Mouse (Mus musculus): ENCODE measurements around the gene Pkn3. TPM values are rescaled to one million over a fixed set of nuclear protein-coding genes. Genes with fewer than 3 reads are reported as not detected.

The Pkn3 gene
- total RNA-seq, 2 experiments from 2014 or later, result 3.6 to 7.9 TPM

DNA sequence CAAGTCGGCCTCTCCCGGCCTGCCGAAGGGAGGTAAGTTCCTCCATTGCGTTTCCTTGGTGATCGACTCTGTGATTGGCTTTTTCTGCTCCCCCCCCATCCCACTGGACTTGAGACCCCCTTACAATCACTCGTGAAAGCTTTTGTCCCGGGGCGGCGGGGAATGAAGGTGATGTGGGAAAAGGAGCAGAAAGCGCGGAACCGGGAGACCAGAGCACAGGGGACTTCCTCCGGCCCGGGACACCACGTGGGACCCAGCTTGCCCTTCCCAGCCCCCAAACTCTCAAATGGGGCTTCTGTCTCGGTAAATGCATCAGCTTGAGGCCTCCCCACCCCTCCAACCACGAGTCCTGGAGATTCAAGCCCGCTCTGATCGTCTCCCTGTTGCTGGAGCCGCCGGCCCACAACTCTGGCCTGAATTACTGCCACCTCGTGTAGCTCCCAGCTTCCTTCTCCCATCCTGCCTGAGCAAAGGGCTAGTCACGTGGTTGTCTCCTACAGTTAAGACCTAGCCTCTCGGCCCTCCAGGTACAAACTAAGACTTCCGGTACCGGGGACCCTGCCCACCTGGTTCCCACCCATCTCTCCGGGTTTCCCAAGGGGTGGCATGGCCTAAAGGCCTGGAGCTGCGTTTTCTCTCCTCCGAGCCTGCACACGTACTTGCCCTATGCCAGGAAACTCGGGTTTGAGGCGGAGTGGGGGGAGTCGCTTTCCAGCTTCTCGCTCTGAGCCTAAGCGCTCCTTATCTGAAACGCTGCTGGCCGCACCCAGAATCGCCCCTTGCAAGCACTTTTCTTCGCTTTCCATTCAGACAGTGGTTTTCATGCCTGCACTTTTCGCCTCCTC is 15.0 kb upstream of the Pkn3 start:
- peak; percentile 37 for ATAC-seq (replicated peaks; ENCODE audit: poor library complexity)

DNA sequence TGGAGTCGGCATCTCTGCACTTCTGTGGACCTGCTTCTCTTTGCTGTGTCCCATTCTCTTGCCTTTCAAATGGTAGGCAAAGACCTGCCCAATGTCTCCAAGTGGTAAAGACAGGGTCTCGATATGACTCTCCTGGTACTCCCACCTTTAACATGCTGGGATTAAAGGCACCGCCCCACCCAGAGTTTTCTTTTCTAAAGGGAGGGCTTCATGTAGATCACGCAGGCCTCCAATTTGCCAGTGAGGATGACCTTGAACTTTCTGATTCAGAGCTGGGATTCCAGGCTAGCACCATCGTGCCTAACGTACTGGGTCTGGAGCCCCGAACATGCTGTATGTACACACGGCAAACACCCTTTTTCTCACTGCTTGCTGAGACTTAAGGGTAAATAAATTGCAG is 14.2 kb upstream of the Pkn3 start:
- ATAC-seq (replicated peaks; ENCODE audit: poor library complexity), result no peak

DNA sequence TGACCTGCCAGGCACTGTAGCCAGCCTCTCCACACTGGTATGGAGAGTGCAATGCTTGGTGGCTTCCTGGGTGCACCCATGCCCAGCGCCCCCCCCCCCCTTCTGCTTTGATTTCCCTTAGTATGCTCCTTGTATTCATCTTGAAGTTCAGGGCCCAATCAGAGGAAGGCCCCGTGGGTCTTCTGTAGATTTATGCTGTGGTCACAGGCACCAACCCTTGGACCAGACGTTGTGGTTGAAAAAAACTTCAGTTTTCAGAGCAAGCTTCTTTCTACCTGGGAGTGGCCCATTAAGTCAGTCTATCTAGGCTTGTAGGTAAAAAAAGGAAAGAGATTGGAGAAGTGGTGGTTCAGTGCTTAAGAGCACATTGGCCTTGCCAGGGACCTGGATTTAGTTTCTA is 13.7 kb upstream of the Pkn3 start:
- ATAC-seq (replicated peaks; ENCODE audit: poor library complexity), result no peak

DNA sequence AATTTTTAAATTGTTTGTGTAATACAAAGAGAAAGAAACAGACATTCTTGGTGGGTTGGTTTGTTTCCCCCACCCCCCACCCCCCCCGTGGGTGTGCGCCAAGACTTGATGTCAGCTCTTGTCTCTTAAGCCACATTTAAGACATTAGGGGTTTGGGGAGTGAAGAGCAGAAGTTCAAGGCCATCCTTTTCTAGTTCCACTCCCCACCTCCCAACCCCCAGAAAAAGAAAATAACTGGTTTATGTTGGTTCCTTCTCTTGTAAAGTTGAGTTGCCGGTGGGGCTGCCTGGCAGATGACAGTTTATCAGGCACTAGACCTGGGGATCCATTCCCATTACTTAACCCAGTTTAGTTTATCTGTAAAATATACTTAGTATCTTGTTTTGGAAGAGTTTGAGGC is 13.2 kb upstream of the Pkn3 start:
- no peak for ATAC-seq (replicated peaks; ENCODE audit: poor library complexity)

DNA sequence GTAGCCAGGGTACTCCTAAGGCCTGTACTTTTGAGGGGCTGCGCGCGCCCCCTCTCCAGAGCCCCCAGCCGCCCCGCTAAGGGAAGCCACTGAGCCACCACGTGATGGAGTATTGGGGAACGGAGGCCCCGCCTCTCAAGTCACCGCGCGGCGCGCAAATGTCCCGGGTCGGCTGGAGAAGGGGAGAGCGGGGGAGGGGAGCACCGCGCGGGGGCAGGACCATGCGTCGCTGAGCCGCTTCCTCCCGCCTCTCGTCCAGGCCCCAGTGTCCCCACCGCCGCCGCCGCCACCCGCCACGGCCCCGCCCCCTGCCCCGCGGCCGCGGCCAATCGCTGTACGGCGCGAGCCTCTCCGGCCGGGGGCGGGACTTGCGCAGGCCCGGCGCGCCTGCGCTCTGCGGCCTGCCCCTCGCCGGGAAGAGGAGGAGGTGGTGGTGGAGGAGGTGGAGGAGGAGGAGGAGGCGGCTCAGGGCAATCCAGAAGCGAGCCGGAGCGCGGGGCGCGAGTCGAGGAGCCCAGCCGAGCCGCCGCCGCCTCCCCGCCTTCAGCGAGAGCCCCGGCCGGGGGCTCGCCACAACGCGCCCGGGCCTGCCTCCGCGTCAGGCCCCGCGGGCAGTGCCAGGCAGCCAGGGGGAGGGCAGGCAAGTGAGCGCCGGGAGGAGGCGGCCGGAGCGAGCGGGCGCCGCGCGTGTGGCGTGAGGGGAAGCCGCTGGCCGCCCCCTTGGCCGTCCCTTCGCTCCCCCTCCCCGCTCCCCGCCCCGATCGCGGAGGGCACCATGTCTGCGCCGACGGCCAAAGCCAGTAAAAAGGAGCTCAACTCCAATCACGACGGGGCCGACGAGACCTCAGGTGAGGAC is 11.2 kb upstream of the Pkn3 start:
- peak; percentile 73 for ATAC-seq (replicated peaks; ENCODE audit: poor library complexity)

DNA sequence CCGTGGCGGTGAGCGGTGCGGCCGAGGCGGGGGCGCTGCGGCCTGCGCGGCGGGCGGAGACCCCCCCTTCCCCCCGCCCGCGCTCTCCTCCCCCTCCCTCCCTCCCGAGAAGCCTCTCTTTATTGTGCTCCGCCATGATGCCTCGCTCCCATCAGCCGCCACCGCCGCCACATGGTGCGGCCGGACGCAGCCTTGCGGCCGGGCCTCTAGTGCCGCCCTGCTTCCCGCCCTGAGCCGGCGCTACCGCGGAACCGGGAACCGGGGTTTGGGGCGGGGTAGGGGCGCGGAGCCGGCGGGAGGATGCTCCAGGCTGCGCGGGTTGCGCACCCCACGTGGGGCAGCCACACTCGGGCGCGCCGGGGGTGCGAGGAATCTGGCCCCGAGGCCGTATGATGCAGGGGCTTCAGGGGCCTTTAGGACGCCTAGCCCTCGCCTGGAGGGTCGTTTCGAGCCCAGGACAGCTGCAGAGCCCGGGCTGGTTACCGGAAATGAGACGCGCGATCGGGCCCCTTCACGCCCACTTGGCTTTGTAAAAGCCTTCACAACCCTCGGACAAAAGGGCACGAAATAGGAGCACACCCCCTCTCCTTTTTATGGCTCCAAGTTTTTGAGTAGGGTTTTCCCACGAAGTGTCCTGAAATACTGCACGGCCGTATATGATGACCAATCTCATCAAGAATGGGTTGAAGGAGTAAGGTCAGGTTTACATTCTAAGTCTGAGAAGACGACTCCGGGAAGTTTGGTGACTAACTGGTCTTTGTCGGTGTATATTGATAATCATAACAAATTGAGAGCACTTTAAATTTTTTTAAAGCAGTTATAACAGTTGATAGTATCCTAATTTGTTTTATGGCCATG is 10.2 kb upstream of the Pkn3 start:
- ATAC-seq (replicated peaks; ENCODE audit: poor library complexity), result no peak

DNA sequence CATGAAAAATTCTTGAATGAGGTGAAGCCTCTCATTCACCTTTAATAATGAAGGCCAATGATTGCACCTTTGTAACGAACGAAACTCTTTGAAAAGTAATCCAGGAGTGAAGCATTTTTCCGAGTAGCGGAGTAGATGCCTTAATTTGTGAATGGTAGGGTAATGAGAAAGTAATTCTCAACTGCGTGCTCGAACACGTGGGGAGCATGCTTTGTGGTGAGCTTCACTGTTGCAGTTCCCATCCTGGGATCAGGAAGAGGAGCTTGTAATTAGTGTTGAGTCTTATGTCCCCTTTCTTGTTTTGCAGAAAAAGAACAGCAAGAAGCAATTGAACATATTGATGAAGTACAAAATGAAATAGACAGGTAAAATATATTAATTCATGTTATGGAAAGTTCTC is 9.5 kb upstream of the Pkn3 start:
- ATAC-seq (replicated peaks; ENCODE audit: poor library complexity), result no peak

DNA sequence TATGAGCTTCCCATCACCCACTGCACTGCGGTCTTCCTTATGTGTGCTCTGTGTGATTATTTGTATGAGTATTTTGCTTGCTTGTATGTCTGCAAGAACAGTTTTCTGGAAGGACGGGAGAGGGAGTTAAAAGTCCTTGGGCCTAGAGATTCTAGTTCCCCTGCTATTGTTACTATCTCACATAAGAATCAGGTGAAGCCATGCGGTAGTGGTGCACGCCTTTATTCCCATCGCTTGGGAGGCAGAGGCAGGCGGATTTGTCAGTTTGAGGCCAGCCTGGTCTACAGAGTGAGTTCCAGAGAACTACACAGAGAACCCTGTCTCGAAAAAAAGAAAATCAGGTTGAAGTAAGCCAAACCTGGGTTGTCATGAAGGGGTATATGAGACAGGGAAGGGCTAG is 4.6 kb upstream of the Pkn3 start:
- no peak for ATAC-seq (replicated peaks; ENCODE audit: poor library complexity)

DNA sequence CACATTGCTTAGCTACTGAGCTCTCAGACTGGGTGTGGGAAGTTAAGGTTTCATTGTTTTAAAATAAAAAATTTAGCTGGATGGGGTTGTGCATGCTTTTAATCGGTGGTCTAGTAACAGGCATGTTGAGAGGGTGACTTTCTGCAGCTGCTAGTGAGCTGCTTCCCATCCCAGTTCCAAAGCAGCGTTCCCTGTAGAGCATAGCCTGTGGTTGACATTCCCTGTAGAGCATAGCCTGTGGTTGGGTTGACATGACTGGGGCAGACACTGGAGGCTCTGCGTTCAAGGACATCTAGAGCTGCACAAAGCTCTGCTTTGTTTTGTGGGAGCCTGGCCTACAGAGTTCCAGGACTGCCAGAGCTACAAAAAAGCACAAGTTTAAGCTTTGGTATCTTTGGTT is 4.2 kb upstream of the Pkn3 start:
- no peak for ATAC-seq (replicated peaks; ENCODE audit: poor library complexity)

DNA sequence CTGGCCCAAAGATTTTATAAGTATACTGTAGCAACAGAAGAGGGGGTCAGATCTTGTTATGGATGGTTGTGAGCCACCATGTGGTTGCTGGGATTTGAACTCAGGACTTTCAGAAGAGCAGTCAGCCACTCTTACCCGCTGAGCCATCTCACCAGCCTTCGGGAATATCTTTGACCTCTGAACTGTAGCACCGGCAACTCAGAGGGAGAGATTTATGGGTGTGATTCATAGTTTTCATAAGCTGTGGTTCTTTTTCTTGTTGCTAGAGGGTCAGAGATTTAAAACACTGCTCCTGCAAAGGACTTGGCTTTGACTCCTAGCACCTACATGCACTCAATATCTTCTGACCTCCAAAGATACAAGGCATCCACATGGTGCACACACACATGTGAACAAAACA is 1.9 kb upstream of the Pkn3 start:
- ATAC-seq (replicated peaks; ENCODE audit: poor library complexity), result no peak

DNA sequence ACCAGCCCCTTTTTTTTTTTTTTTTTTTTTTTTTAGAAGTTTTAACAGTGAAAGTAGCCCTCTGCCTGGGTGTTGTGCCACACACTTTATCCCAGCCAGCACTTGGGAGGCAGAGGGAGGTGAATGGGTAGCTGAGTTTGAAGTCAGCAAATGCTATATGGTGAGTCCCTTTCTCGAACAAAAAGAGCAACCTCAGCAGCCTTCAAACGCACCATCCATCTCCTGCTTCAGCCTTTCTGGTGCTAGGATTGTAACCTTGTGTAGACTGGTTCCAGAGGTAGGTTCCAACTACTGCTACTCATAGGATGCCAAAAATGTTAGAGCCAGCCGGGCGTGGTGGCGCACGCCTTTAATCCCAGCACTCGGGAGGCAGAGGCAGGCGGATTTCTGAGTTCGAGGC is 1.0 kb upstream of the Pkn3 start:
- ATAC-seq (replicated peaks; ENCODE audit: poor library complexity), result no peak

DNA sequence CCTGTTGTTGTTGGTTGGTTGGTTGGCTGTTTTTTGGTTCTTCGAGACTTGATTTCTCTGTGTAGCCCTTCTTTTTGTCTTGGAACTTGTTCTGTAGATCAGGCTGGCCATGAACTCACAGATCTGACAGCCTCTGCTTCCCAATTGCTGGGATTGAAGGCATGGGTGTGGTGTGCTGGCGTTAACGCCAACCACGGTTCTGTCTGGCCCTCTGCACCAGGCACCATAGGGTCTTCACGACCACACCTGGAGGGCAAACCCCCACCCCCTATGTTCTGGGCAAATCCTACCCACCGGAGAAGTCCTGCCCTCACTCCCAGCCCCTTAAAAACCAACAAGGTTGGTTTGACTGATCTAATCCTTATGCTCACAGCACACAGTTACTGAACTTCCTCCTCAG is 525 bp upstream of the Pkn3 start:
- ATAC-seq (replicated peaks; ENCODE audit: poor library complexity), result peak; percentile 13; the same call in 1 of the 2 replicates

DNA sequence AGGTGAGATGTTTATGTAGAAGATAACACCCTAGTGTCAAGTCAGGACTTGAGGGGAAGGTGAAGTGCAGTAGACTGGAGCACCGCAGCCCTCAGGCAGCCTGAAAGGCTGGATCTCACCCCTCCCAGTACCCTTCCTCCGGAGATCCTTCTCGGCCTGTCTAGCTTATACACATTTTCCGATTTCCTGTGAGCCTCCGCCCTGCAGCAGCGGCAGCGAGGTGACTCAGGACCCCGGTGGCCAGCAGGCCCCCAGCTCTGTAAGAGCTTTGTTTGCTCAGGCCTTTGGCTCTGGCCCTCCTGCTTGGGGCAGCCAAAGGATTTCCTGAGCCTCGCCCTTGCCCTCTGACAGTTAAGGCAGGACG is 847 bp downstream of the Pkn3 start:
- ATAC-seq (replicated peaks; ENCODE audit: poor library complexity), result peak; percentile 22

DNA sequence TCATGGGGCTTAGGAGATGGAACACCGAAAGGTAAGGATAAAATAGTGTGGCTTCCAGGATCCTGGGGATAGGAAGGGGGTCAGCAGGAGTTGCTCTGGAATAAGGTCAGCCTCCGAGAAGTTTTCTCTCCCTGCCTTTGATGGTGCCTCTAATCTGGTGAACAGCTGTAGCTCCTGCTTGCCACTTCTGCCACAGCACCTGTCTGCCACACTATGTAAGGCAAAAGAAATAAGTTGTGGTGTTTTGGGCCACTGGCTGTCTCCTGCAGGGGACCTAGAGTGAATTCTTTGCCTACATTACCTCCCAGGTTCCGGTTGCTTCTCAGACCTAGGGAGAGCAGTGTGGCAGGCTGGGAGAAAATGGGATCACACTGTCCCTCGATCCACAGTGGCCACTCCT is 1.3 kb downstream of the Pkn3 start:
- ATAC-seq (replicated peaks; ENCODE audit: poor library complexity), result no peak

DNA sequence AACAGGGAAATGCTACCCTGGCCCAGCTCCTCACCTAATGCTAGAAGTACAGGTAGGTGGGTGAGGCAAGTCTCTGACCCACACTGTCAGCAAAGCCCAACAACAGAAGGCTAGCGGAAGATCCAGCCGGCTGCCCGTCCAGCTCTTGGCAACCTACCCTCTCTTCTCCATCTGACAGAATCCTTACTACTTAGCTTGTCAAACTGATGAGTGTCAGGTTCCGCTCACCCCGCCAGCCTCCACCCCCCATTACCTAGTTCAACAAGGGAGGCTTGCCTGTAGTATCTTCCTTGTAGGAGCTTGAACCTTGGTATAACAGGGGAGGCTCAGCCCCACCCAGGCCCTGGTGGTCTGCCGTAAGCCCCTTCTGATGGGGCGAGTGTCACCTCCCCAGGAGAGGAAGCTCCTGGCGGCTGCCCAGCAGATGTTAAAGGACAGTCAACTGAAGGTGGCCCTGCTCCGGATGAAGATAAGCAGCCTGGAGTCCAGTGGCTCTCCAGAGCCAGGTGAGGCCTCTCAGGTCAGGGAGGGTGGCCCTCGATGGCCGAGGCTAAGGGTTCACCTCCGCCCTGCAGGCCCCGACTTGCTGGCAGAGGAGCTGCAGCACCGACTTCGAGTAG is 2.8 kb downstream of the Pkn3 start:
- ATAC-seq (replicated peaks; ENCODE audit: poor library complexity), result no peak

DNA sequence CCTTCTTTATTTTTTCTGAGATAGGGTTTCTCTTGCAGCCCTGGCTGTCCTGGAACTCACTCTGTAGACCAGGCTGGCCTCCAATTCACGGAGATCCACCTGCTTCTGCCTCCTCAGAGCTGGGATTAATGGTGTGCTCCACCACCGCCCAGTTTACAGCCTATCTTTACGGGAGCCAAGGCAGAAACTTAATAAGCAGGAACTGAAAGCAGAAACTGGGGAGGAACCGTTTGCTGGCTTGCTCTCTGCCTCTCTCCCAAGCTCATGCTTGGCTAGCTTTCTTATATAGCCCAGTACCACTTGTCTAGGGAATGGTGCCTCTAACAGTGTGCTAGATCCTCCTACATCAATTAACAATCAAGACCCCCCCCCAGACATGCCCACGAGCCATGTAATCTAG is 6.6 kb downstream of the Pkn3 start:
- 0 out of 2 replicates have a peak, but pooled peaks have one; percentile 17 for ATAC-seq (replicated peaks; ENCODE audit: poor library complexity)

DNA sequence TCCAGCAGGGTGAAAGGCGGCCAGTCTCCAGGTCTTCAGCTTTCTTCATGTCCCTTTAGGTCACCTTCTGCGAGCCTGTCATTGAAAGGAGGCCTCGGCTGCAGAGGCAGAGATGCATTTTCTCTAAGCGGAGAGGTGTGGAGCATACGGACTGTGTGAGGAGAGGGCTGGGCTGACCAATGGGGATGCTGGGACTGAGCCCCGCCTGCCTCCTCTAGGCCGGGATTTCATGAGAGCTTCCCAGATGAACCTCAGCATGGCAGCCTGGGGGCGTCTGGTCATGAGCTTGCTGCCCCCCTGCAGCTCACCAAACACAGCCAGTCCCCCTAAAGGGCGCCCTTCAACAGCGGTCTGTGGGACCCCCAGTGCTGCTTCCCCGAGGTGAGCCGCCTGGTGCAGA is 7.1 kb downstream of the Pkn3 start:
- no peak for ATAC-seq (replicated peaks; ENCODE audit: poor library complexity)

DNA sequence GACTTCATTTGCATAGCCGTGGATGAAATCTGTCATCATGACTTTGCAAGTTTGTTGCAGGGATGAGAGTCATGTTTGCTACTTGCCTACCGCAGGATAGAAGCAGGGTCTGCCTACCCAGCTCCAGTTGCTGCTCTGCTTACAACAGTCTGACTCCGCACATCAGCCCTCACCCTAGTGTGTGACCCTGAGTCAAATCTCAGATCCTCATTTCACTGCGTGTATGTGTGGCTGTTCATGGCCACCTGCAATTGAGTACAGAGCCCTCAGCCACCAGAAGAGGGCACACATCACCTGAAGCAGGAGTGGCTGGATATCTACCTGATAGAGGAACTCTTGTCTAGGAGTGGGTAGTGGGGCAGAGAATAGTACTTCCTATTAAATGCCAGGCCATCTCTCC is 9.8 kb downstream of the Pkn3 start:
- ATAC-seq (replicated peaks; ENCODE audit: poor library complexity), result no peak

DNA sequence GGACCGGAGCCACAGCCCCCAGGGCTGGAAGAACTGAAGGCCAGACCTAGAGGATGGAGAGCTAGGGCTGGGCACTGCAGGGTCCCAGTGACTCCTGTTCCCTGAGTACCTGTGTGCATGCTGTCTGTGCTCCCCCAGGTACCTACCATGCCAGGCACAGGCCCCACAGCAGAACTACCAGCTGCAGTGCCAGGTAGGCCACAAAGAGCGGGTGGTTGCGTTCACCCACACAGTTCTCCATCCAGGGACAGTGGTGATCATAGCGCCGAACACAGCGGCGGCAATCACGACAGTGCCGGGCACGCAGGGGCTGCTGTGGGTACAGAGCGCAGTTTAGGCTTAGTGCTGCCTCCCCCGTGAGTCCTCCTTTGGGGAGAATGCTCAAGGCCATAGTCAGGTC is 14.0 kb downstream of the Pkn3 start:
- ATAC-seq (replicated peaks; ENCODE audit: poor library complexity), result no peak

DNA sequence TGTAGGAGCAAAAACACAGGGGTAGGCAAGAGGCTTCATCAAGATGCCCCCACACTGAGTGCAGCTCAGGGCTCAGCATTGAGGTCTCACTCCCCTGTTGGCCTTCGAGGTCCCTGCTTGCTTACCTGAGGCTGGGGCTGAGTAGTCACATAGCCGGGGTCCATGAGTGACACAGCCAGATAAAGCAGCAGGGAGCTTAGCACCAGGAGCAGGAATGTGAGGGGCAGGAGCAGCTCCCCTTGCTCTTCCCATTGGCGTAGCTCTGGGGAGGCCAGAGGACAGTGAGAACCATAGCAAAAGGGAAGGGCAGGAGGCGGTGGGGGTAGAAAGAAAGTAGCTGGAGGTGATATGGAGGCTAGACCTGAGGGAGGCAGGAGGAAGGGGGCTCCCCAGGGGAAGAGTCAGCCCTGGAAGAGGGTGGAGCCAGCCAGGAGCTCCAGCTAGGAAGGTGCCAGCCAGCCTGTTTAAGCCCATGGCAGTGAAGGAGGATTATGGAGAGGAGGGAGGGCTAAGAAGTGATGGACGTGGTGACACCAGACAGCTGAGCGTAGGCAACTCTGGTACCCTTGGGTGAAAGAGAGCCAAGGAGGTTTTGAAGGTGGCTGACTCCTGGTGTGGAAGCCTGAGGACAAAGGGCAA is 14.9 kb downstream of the Pkn3 start:
- ATAC-seq (replicated peaks; ENCODE audit: poor library complexity), result no peak

Data from megakaryocyte progenitor cell, adult 5-6 weeks (primary cell).